Mouse (Mus musculus) liver, embryonic 15.5 days (tissue): ENCODE measurements around the gene Tgfb2. TPM values are rescaled to one million over a fixed set of nuclear protein-coding genes. Genes with fewer than 3 reads are reported as not detected.

Experiments used
- ATAC-seq: fragments of 200-750 bp; cut with Nextera tagmentation; 2 replicates; pipeline ENCODE4 v1.8.0; 2017; ENCODE audit warnings: moderate number of reproducible peaks, mild to moderate bottlenecking, moderate library complexity; ENCODE audit not compliant: insufficient read depth
- H3K27ac ChIP-seq: fragments of 300-500 bp; sonication (generic); replicated peaks from 2 replicates; pipeline ENCODE4 v1.5.1; 2015; ENCODE audit warnings: mild to moderate bottlenecking, inconsistent platforms
- H3K27me3 ChIP-seq: fragments of 300-500 bp; sonication (generic); 2 replicates; pipeline ENCODE4 v1.6.1; 2015; ENCODE audit warnings: mild to moderate bottlenecking, inconsistent platforms
- H3K36me3 ChIP-seq: fragments of 300-500 bp; sonication (generic); replicated peaks from 2 replicates; pipeline ENCODE4 v1.6.1; 2015; ENCODE audit warnings: moderate library complexity, mild to moderate bottlenecking, inconsistent platforms
- H3K4me1 ChIP-seq: fragments of 300-500 bp; sonication (generic); replicated peaks from 2 replicates; pipeline ENCODE4 v1.6.1; 2015; ENCODE audit warnings: inconsistent platforms
- H3K4me2 ChIP-seq: fragments of 300-500 bp; sonication (generic); 2 replicates; pipeline ENCODE4 v1.6.1; 2015; ENCODE audit warnings: moderate library complexity, mild to moderate bottlenecking, inconsistent platforms
- H3K4me3 ChIP-seq: fragments of 300-500 bp; sonication (generic); replicated peaks from 2 replicates; pipeline ENCODE4 v1.5.1; 2015; ENCODE audit warnings: mild to moderate bottlenecking, inconsistent platforms
- H3K9ac ChIP-seq: fragments of 300-500 bp; sonication (generic); 2 replicates; pipeline ENCODE4 v1.6.1; 2015; ENCODE audit warnings: moderate library complexity, mild to moderate bottlenecking, inconsistent platforms
- H3K9me3 ChIP-seq: fragments of 300-500 bp; sonication (generic); replicated peaks from 2 replicates; pipeline ENCODE4 v1.6.1; 2016; ENCODE audit warnings: inconsistent platforms
- WGBS: fragments of 180-500 bp; shearing (Covaris S2); methylation state at CpG from one replicate; pipeline ENCODE4 v1.1.7; 2015; ENCODE audit warnings: mixed read lengths; ENCODE audit not compliant: insufficient replicate concordance; 5-methylcytosine and 5-hydroxymethylcytosine counted together
- polyA plus RNA-seq: library from polyadenylated mRNA; unstranded; fragments of >200 nt; fragmentation: Nextera tagmentation; extraction: Ambion mirVana; gene quantifications from 2 replicates; pipeline ENCODE4 v1.2.1, GENCODE M21; 2015

Tgfb2 gene
- polyA plus RNA-seq, 1 experiment from 2014 or later: 1.5 TPM

- no peaks in the 10 kb centered on the region for H3K36me3 ChIP-seq
- H3K9ac ChIP-seq: no peak overlapping the region
- no peak for ATAC-seq
- H3K4me1 ChIP-seq: no peaks in the 10 kb centered on the region
- H3K4me2 ChIP-seq: no peak overlapping the region
- H3K9me3 ChIP-seq: no peaks in the 10 kb centered on the region
- no peak overlapping the region for H3K27ac ChIP-seq
- H3K27me3 ChIP-seq: no peaks in the 10 kb centered on the region
- H3K4me3 ChIP-seq: no peak overlapping the region
- 32% methylated on average over 8 of the region's 8 CpGs for WGBS
Measured at GRCm38 (mm10) chr1:186652208-186652607, 53.6 kb downstream of the Tgfb2 start.

GRCm38 (mm10) chr1:186650011-186650410 lies 55.8 kb downstream of the Tgfb2 start:
- 66% methylated on average over 4 of the region's 4 CpGs for WGBS
- Histone ChIP-seq H3K9ac (no peak overlapping the region), H3K4me1 (no peaks in the 10 kb centered on the region), H3K9me3 (no peaks in the 10 kb centered on the region), H3K27ac (no peak overlapping the region), H3K4me3 (no peak overlapping the region), H3K27me3 (no peaks in the 10 kb centered on the region), H3K4me2 (no peak overlapping the region), H3K36me3 (no peaks in the 10 kb centered on the region)
- no peak for ATAC-seq

GRCm38 (mm10) chr1:186637304-186638213 lies 68.2 kb downstream of the Tgfb2 start:
- Histone ChIP-seq H3K36me3 (no peaks in the 10 kb centered on the region), H3K4me1 (no peaks in the 10 kb centered on the region), H3K9ac (no peak overlapping the region), H3K4me3 (no peak overlapping the region), H3K27ac (no peak overlapping the region), H3K9me3 (no peaks in the 10 kb centered on the region), H3K4me2 (no peak overlapping the region), H3K27me3 (no peaks in the 10 kb centered on the region)
- ATAC-seq: no peak
- 63% methylated on average over 12 of the region's 12 CpGs for WGBS

DNA sequence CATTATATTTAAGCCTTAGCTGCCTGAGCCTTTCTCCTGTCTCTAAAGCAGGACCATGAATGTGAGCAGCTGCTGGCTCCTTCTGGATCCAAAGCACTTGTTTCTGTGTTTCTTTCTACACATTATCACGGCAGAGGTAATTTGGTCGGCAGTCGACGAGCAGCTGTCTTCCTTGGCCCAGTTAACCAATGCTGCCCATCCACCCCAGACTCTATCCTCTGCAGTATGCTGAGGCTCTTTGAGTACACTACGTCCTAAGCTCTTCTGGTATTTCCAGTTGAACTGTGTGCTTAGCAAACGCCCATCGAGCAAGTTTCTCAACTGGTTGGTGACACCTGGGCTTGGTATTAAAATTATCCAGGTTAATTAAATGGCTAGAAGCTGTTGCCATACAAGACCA lies 70.7 kb downstream of the Tgfb2 start:
- Histone ChIP-seq H3K4me3 (no peak overlapping the region), H3K4me2 (no peak overlapping the region), H3K27me3 (no peaks in the 10 kb centered on the region), H3K27ac (no peak overlapping the region), H3K9me3 (no peaks in the 10 kb centered on the region), H3K9ac (no peak overlapping the region), H3K36me3 (no peaks in the 10 kb centered on the region), H3K4me1 (no peaks in the 10 kb centered on the region)
- 55% methylated on average over 7 of the region's 7 CpGs for WGBS
- no peak for ATAC-seq

DNA sequence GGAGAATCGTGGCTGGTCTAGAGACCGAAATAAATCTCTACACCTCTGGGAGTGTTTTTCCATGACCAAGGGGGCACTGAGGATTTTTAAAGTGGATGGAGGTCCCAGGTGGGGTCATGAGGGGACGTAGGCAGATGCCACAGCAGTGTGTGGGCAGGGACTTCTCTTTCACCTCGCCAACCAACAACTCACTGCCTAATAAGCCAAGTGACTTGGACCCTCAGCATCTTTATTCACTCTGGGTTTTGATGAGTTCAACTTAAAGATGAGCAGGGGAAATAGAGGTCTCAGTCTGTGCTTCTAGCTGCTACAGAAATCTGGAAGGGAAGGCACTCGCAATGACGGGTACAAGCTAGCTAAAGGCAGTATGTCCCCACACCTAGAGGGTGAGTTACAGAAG lies 74.3 kb downstream of the Tgfb2 start:
- no peak for ATAC-seq
- Histone ChIP-seq H3K27me3 (no peaks in the 10 kb centered on the region), H3K36me3 (no peaks in the 10 kb centered on the region), H3K9me3 (no peaks in the 10 kb centered on the region), H3K4me3 (no peak overlapping the region), H3K4me2 (no peak overlapping the region), H3K9ac (no peak overlapping the region), H3K27ac (no peak overlapping the region), H3K4me1 (no peaks in the 10 kb centered on the region)
- WGBS: 72% methylated on average over 6 of the region's 6 CpGs

- no peaks in the 10 kb centered on the region for H3K9me3 ChIP-seq
- no peak overlapping the region for H3K9ac ChIP-seq
- H3K36me3 ChIP-seq: no peaks in the 10 kb centered on the region
- H3K4me1 ChIP-seq: no peaks in the 10 kb centered on the region
- 54% methylated on average over 5 of the region's 5 CpGs for WGBS
- ATAC-seq: no peak
- H3K4me3 ChIP-seq: no peak overlapping the region
- no peaks in the 10 kb centered on the region for H3K27me3 ChIP-seq
- H3K27ac ChIP-seq: no peak overlapping the region
- H3K4me2 ChIP-seq: no peak overlapping the region
Measured at GRCm38 (mm10) chr1:186630971-186631370, 74.8 kb downstream of the Tgfb2 start.

DNA sequence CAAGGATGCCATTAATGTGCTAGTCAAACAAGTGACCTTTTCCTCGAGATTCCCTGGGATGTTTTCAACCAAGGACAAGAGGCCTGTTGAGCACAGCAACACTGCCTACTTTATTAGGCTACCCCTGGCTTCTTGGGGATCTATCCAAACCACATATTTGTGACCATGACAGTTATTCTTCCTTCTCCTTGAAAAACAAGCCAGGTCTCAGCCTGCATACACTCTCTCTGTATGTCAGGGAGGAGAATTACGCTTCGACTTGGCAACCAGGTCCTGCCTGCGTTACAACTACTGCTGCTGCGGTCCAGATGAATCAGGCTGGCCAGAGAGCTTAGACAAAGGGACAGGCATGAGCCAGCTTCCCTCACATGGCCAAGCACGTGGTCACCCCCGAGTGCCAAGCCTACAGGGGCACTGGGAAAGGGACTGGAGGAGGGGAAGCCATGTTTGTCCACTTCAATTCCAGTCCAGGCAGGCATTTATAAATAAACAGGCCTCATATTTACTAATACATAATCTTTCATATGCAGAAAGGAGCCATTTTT lies 78.3 kb downstream of the Tgfb2 start:
- Histone ChIP-seq H3K9ac (no peak overlapping the region), H3K9me3 (no peaks in the 10 kb centered on the region), H3K27me3 (no peaks in the 10 kb centered on the region), H3K4me2 (no peak overlapping the region), H3K4me3 (no peak overlapping the region), H3K27ac (no peak overlapping the region), H3K36me3 (no peaks in the 10 kb centered on the region), H3K4me1 (no peaks in the 10 kb centered on the region)
- no peak for ATAC-seq
- 55% methylated on average over 7 of the region's 7 CpGs for WGBS

DNA sequence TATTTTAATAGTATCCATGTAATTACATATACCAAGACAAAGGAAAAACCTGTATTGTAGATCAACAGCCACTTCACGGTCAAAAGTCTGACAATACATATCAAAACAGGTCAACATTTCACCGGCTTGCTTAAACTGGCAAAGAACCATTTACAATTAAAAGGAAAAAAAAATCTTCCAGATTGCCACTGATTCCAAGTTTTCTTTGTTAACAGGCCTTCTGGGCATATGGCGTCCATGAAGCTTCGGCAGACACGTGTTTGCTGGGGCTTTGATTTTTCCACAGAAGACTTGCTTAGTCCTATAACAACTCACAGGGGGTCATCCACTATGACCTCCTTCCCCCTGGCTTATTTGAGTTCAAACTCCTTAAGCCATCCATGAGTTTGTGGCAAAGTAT lies 81.3 kb downstream of the Tgfb2 start:
- Histone ChIP-seq H3K9ac (no peak overlapping the region), H3K4me2 (no peak overlapping the region), H3K4me1 (no peaks in the 10 kb centered on the region), H3K27me3 (no peaks in the 10 kb centered on the region), H3K27ac (no peak overlapping the region), H3K9me3 (no peaks in the 10 kb centered on the region), H3K36me3 (no peaks in the 10 kb centered on the region), H3K4me3 (no peak overlapping the region)
- WGBS: 76% methylated on average over 5 of the region's 5 CpGs
- no peak for ATAC-seq

- Histone ChIP-seq H3K27me3 (no peaks in the 10 kb centered on the region), H3K27ac (no peak overlapping the region), H3K4me1 (no peaks in the 10 kb centered on the region), H3K9me3 (no peaks in the 10 kb centered on the region), H3K4me3 (no peak overlapping the region), H3K9ac (no peak overlapping the region), H3K4me2 (no peak overlapping the region), H3K36me3 (no peaks in the 10 kb centered on the region)
- 77% methylated on average over 3 of the region's 3 CpGs for whole genome bisulfite sequencing
- no peak for ATAC-seq
Measured at GRCm38 (mm10) chr1:186621812-186622211, 84.0 kb downstream of the Tgfb2 start.

GRCm38 (mm10) chr1:186618285-186618684 lies 87.5 kb downstream of the Tgfb2 start:
- ATAC-seq: no peak
- H3K36me3 ChIP-seq: no peaks in the 10 kb centered on the region
- no peak overlapping the region for H3K9ac ChIP-seq
- 60% methylated on average over 6 of the region's 6 CpGs for WGBS
- no peaks in the 10 kb centered on the region for H3K4me1 ChIP-seq
- H3K27me3 ChIP-seq: no peaks in the 10 kb centered on the region
- no peak overlapping the region for H3K4me2 ChIP-seq
- no peaks in the 10 kb centered on the region for H3K9me3 ChIP-seq
- H3K27ac ChIP-seq: no peak overlapping the region
- H3K4me3 ChIP-seq: no peak overlapping the region

GRCm38 (mm10) chr1:186611371-186611770 lies 94.4 kb downstream of the Tgfb2 start:
- ATAC-seq: no peak
- Histone ChIP-seq H3K9ac (no peak overlapping the region), H3K36me3 (no peaks in the 10 kb centered on the region), H3K4me2 (no peak overlapping the region), H3K9me3 (no peaks in the 10 kb centered on the region), H3K27me3 (no peaks in the 10 kb centered on the region), H3K27ac (no peak overlapping the region), H3K4me3 (no peak overlapping the region), H3K4me1 (no peaks in the 10 kb centered on the region)
- WGBS: 67% methylated on average over 2 of the region's 2 CpGs
